In genomic region chr9:78983734-78984133, GRCm38 (mm10) we compare ENCODE assay signal across 16 mouse cellular contexts.
DNase-seq lines count a peak whose midpoint lies in the region; ATAC-seq lines count a peak whose summit lies in the region.
"Had no signal": no experiment of that assay in that cellular context is flagged by ENCODE, and none has a peak within 500 bp of the region (broad histone marks: within the 10 kb centered on the region; RNA-seq: fewer than 3 reads in every experiment).

No protein-coding gene starts in this region.

- no peak overlapping the region for H3K9ac ChIP-seq in forebrain, embryonic 13.5 days
- no peak overlapping the region for H3K9ac ChIP-seq in hindbrain, embryonic 12.5 days
- H3K9ac ChIP-seq: liver, embryonic 15.5 days had no signal

- no peak for DNase-seq in forebrain, embryonic 10.5 days (ENCODE audit: extremely low spot score, low spot score)
- peak; percentile 7 to 11 for DNase-seq in frontal cortex, postnatal 14 days (ENCODE audit: low spot score in 2 of 2)
- DNase-seq in left cerebral cortex, adult 18-20 months (ENCODE audit: low spot score in 2 of 2): peak; percentile 46 to 63
- peak; percentile 36 to 62 for DNase-seq in right cerebral cortex, postnatal 36 days (ENCODE audit: low spot score in 2 of 2)
- no peak for DNase-seq in c-Kit-positive CD71-positive TER-119-positive erythroid progenitor cells, embryonic 14.5 days (ENCODE audit: low spot score)
- DNase-seq in lung, postnatal 25 days (ENCODE audit: low spot score): no peak
- DNase-seq: B cell, adult 2 months; kidney, adult 18-20 months; spleen, adult 18-20 months had no signal

- no peak overlapping the region for H3K4me3 ChIP-seq in forebrain, embryonic 13.5 days
- H3K4me3 ChIP-seq in forebrain, embryonic 10.5 days: no peak overlapping the region
- no peak overlapping the region for H3K4me3 ChIP-seq in hindbrain, embryonic 12.5 days
- H3K4me3 ChIP-seq: heart, embryonic 10.5 days; hindbrain, embryonic 10.5 days; liver, embryonic 15.5 days had no signal

- no peaks in the 10 kb centered on the region for H3K27me3 ChIP-seq in forebrain, embryonic 13.5 days
- no peaks in the 10 kb centered on the region for H3K27me3 ChIP-seq in forebrain, embryonic 10.5 days (ENCODE audit: poor library complexity, severe bottlenecking)
- H3K27me3 ChIP-seq in hindbrain, embryonic 12.5 days: no peaks in the 10 kb centered on the region
- H3K27me3 ChIP-seq: liver, embryonic 15.5 days had no signal

- no peaks in the 10 kb centered on the region for H3K36me3 ChIP-seq in forebrain, embryonic 13.5 days (ENCODE audit: poor library complexity, severe bottlenecking)
- no peaks in the 10 kb centered on the region for H3K36me3 ChIP-seq in forebrain, embryonic 10.5 days (replicated peaks)
- no peaks in the 10 kb centered on the region for H3K36me3 ChIP-seq in hindbrain, embryonic 12.5 days
- H3K36me3 ChIP-seq: G1E; heart, embryonic 10.5 days; hindbrain, embryonic 10.5 days; liver, embryonic 15.5 days had no signal

- no peak overlapping the region for H3K4me2 ChIP-seq in forebrain, embryonic 13.5 days
- H3K4me2 ChIP-seq in hindbrain, embryonic 12.5 days (replicated peaks): no peak overlapping the region
- H3K4me2 ChIP-seq: liver, embryonic 15.5 days had no signal

- ATAC-seq in forebrain, embryonic 13.5 days: peak; percentile 50; the same call in 1 of the 2 replicates
- ATAC-seq in hindbrain, embryonic 12.5 days (ENCODE audit: low FRiP score): no peak
- ATAC-seq: activated CD4-positive, CD25-positive, alpha-beta regulatory T cell, adult 4 months had no signal

- no peaks in the 10 kb centered on the region for H3K9me3 ChIP-seq in forebrain, embryonic 13.5 days (replicated peaks)
- H3K9me3 ChIP-seq in forebrain, embryonic 10.5 days: no peaks in the 10 kb centered on the region
- H3K9me3 ChIP-seq in hindbrain, embryonic 12.5 days (replicated peaks): no peaks in the 10 kb centered on the region
- H3K9me3 ChIP-seq: G1E; heart, embryonic 10.5 days; hindbrain, embryonic 10.5 days; liver, embryonic 15.5 days had no signal

- H3K4me1 ChIP-seq in forebrain, embryonic 13.5 days: no peaks in the 10 kb centered on the region
- H3K4me1 ChIP-seq in forebrain, embryonic 10.5 days: peaks cover 6% of the 10 kb centered on the region; the same call in 1 of the 2 replicates
- H3K4me1 ChIP-seq in hindbrain, embryonic 12.5 days: no peaks in the 10 kb centered on the region
- H3K4me1 ChIP-seq: heart, embryonic 10.5 days; hindbrain, embryonic 10.5 days; liver, embryonic 15.5 days had no signal

- WGBS in forebrain, embryonic 13.5 days: 90% methylated on average over 2 of the region's 2 CpGs
- 89% methylated on average over 2 of the region's 2 CpGs for WGBS in forebrain, embryonic 10.5 days
- 83% methylated on average over 2 of the region's 2 CpGs for WGBS in hindbrain, embryonic 12.5 days

- H3K27ac ChIP-seq in forebrain, embryonic 13.5 days: no peak overlapping the region
- H3K27ac ChIP-seq in forebrain, embryonic 10.5 days: no peak overlapping the region
- H3K27ac ChIP-seq in hindbrain, embryonic 12.5 days: no peak overlapping the region
- H3K27ac ChIP-seq: heart, embryonic 10.5 days; hindbrain, embryonic 10.5 days; liver, embryonic 15.5 days had no signal

Comparison
In these comparisons a context has a peak if more than half of its experiments do, and no peak if none do; other contexts are left out.
1. DNase-seq: peak in frontal cortex, postnatal 14 days (2 of 2), left cerebral cortex, adult 18-20 months (2 of 2) and right cerebral cortex, postnatal 36 days (2 of 2); none in forebrain, embryonic 10.5 days (single experiment), c-Kit-positive CD71-positive TER-119-positive erythroid progenitor cells, embryonic 14.5 days (single experiment) and lung, postnatal 25 days (single experiment).